Comparison of ENCODE assay signal across 9 mouse cellular contexts in the genomic region with DNA sequence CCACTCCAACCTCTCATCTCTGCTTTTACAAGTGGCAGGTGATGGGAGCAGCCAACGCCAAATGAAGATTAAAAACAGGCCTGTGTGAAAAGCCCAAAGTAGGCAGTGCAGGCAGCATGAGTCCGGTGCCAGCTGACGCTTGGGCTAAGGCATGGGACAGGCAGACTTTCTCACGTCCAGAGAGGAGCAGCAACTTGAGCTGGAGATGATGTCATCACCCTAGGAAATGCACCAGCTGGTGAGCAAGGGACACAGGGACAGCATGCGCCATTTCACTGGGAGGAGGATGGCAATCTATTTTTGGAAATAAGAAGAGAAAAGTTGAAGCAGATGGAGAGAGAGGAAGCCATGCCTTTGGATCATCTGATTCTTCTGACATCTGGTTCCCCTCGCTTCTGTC. TPM values are rescaled to one million over a fixed set of nuclear protein-coding genes. Genes with fewer than 3 reads are reported as not detected.
A peak's percentile ranks its signal among the peaks of the same experiment; 100 is the strongest.
DNase-seq lines count a peak whose midpoint lies in the region; ATAC-seq and TF ChIP-seq lines count a peak whose summit lies in the region.
"Had no signal": no experiment of that assay in that cellular context is flagged by ENCODE, and none has a peak within 500 bp of the region (broad histone marks: within the 10 kb centered on the region; RNA-seq: fewer than 3 reads in every experiment).

No protein-coding gene starts in this region.

- H3K4me2 ChIP-seq in lung, embryonic 14.5 days = no peak overlapping the region
- H3K4me2 ChIP-seq: liver, embryonic 15.5 days had no signal

- intact Hi-C loops in heart, adult 2 months (cut with DNase I) = no loop called here

- H3K9me3 ChIP-seq in lung, embryonic 14.5 days (ENCODE audit: low read depth, low read length) = no peaks in the 10 kb centered on the region
- H3K9me3 ChIP-seq: liver, embryonic 15.5 days had no signal

- TF ChIP-seq CTCF in lung, embryonic 14.5 days (IDR thresholded peaks at IDR 0.05; ENCODE audit: low read depth) = no peak
- no peak for TF ChIP-seq CTCF in lung, adult 2 months (IDR thresholded peaks at IDR 0.05; ENCODE audit: insufficient read depth, low read length)
- no peak for TF ChIP-seq CTCF in heart, adult 2 months (IDR thresholded peaks at IDR 0.05)

- no peak overlapping the region for H3K27ac ChIP-seq in lung, embryonic 14.5 days (ENCODE audit: low read depth)
- no peak overlapping the region for H3K27ac ChIP-seq in heart, adult 2 months
- H3K27ac ChIP-seq: liver, embryonic 15.5 days had no signal

- H3K4me3 ChIP-seq in lung, embryonic 14.5 days (ENCODE audit: low read depth, low read length) = no peak overlapping the region
- no peak overlapping the region for H3K4me3 ChIP-seq in lung, adult 2 months (replicated peaks; ENCODE audit: extremely low read depth, low read depth, low read length)
- no peak overlapping the region for H3K4me3 ChIP-seq in heart, adult 2 months
- H3K4me3 ChIP-seq: liver, embryonic 15.5 days had no signal

- no peak for TF ChIP-seq POLR2A in lung, adult 2 months (IDR thresholded peaks at IDR 0.05; ENCODE audit: borderline replicate concordance, extremely low read depth, low read depth, low read length)
- TF ChIP-seq POLR2A in heart, adult 2 months (IDR thresholded peaks at IDR 0.05; ENCODE audit: insufficient read depth, low read depth, low read length) = no peak

- peak; percentile 32 for DNase-seq in lung, embryonic 14.5 days
- no peak for DNase-seq in lung, adult 2 months
- peak; percentile 29 to 43 for DNase-seq in heart, adult 2 months
- peak; percentile 75 for DNase-seq in layer of hippocampus, adult 9-11 months
- DNase-seq in right cerebral cortex, postnatal 36 days (ENCODE audit: low spot score in 2 of 2) = peak; percentile 28 to 59
- no peak for DNase-seq in spleen, adult 12 weeks (ENCODE audit: low spot score)
- DNase-seq in B cell, adult 2 months = no peak
- no peak for DNase-seq in thymus, postnatal 0 days (ENCODE audit: low spot score)

- 49% methylated on average over 6 of the region's 6 CpGs for WGBS in lung, embryonic 14.5 days
- 61% methylated on average over 6 of the region's 6 CpGs for WGBS in lung, adult 2 months
- WGBS in heart, adult 2 months = 44% methylated on average over 6 of the region's 6 CpGs

- 0 out of 2 replicates have a peak, but pooled peaks have one; percentile 48 for TF ChIP-seq EP300 in heart, adult 2 months (IDR thresholded peaks at IDR 0.05; ENCODE audit: insufficient read depth, low read depth, low read length)

- H3K27me3 ChIP-seq in lung, embryonic 14.5 days (ENCODE audit: insufficient read depth, low read length) = no peaks in the 10 kb centered on the region
- no peaks in the 10 kb centered on the region for H3K27me3 ChIP-seq in heart, adult 2 months (ENCODE audit: control insufficient read depth, insufficient read depth, low read length)
- H3K27me3 ChIP-seq: liver, embryonic 15.5 days had no signal

- peak; percentile 31; the same call in 1 of the 2 replicates for ATAC-seq in lung, embryonic 14.5 days (ENCODE audit: insufficient read depth)

- H3K79me2 ChIP-seq in heart, adult 2 months (replicated peaks; ENCODE audit: control insufficient read depth, insufficient read depth, low read length) = no peaks in the 10 kb centered on the region

- H3K36me3 ChIP-seq in lung, embryonic 14.5 days (ENCODE audit: insufficient read depth) = no peaks in the 10 kb centered on the region
- no peaks in the 10 kb centered on the region for H3K36me3 ChIP-seq in heart, adult 2 months (ENCODE audit: control insufficient read depth, insufficient read depth, low read length)
- H3K36me3 ChIP-seq: liver, embryonic 15.5 days had no signal

- no peaks in the 10 kb centered on the region for H3K4me1 ChIP-seq in lung, embryonic 14.5 days (ENCODE audit: insufficient read depth)
- H3K4me1 ChIP-seq in lung, adult 2 months (ENCODE audit: control insufficient read depth, insufficient read depth, low read length) = no peaks in the 10 kb centered on the region
- peaks cover 4% of the 10 kb centered on the region; the same call in 1 of the 2 replicates for H3K4me1 ChIP-seq in heart, adult 2 months (ENCODE audit: control insufficient read depth, insufficient read depth, low read length)
- H3K4me1 ChIP-seq: liver, embryonic 15.5 days had no signal

- no peak overlapping the region for H3K9ac ChIP-seq in lung, embryonic 14.5 days
- H3K9ac ChIP-seq in heart, adult 2 months (ENCODE audit: low read depth, low read length) = no peak overlapping the region
- H3K9ac ChIP-seq: liver, embryonic 15.5 days had no signal

RNA-seq across cellular contexts. Expression of gene Ttll11, which starts 51.6 kb away (rescaled TPM):
- polyA plus RNA-seq in lung, embryonic 14.5 days (2014; fragmentation: Nextera tagmentation; extraction: Ambion mirVana) = 1.2 TPM in 2 replicates
- 1.3 and 1.7 TPM in 2 replicates for polyA plus RNA-seq in lung, adult 2 months (2012; rRNA removed)
- 1 to 10 TPM; 1.5 to 2.2 TPM for total RNA-seq in heart, adult 2 months (2021)
- 1.2 and 2.8 TPM in 2 replicates for polyA plus RNA-seq in heart, adult 2 months (2012; rRNA removed)
- polyA plus RNA-seq in thymus, postnatal 0 days (2015; fragmentation: Nextera tagmentation; extraction: Ambion mirVana) = 0.23 and 0.56 TPM in 2 replicates

Comparison
In these comparisons a context has a peak if more than half of its experiments do, and no peak if none do; other contexts are left out.
1. DNase-seq: peak in lung, embryonic 14.5 days (single experiment), heart, adult 2 months (2 of 2), layer of hippocampus, adult 9-11 months (single experiment) and right cerebral cortex, postnatal 36 days (2 of 2); none in lung, adult 2 months (single experiment), spleen, adult 12 weeks (single experiment), B cell, adult 2 months (0 of 2) and thymus, postnatal 0 days (single experiment).